Mouse (Mus musculus) thymus, adult 2 months (tissue): ENCODE measurements around the gene 4930412O13Rik.

Experiments used
- CTCF ChIP-seq: fragments of 200-500 bp; IDR thresholded peaks from 2 replicates; pipeline ENCODE4 v1.5.1; 2012; ENCODE audit warnings: mild to moderate bottlenecking, control low read depth, low read length, moderate library complexity, borderline replicate concordance; ENCODE audit not compliant: control insufficient read depth, poor library complexity, insufficient read depth; ENCODE audit errors: extremely low read depth
- POLR2A ChIP-seq: fragments of 200-500 bp; IDR thresholded peaks from 2 replicates; pipeline ENCODE4 v1.6.1; 2012; ENCODE audit warnings: mild to moderate bottlenecking, low read length, control low read depth, moderate library complexity; ENCODE audit not compliant: control insufficient read depth, poor library complexity, insufficient read depth; ENCODE audit errors: extremely low read depth

DNA sequence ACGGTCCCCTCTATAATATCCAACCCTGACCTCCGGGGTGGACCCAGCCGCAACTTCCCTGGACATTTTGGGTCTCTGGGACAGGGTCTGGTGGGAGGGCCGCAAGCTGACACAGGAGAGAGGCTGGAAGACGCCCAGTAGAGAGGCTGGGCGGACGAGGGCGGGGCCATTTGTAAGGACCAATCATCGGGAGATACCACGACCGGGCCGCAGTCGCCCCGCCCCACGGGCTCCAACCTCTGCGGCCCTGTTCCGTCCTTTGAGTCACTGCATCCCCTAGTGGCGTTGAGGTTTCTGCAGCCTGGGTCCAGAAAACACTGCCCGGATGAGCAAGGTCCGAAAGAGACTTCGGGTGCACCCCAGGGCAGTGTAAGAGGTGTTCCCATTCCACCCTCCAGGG, 1.6 kb upstream of the 4930412O13Rik start:
- peak; percentile 88 for TF ChIP-seq CTCF
- peak; percentile 69; the same call in 1 of the 2 replicates for TF ChIP-seq POLR2A
